Mouse (Mus musculus) layer of hippocampus, adult 9-11 months (tissue): ENCODE measurements around the gene Bard1.
A peak's percentile ranks its signal among the peaks of the same experiment; 100 is the strongest.

ENCODE experiments used
- DNase-seq: peaks from one replicate; pipeline ENCODE4 v3.0.0; 2022

The Bard1 gene

DNA sequence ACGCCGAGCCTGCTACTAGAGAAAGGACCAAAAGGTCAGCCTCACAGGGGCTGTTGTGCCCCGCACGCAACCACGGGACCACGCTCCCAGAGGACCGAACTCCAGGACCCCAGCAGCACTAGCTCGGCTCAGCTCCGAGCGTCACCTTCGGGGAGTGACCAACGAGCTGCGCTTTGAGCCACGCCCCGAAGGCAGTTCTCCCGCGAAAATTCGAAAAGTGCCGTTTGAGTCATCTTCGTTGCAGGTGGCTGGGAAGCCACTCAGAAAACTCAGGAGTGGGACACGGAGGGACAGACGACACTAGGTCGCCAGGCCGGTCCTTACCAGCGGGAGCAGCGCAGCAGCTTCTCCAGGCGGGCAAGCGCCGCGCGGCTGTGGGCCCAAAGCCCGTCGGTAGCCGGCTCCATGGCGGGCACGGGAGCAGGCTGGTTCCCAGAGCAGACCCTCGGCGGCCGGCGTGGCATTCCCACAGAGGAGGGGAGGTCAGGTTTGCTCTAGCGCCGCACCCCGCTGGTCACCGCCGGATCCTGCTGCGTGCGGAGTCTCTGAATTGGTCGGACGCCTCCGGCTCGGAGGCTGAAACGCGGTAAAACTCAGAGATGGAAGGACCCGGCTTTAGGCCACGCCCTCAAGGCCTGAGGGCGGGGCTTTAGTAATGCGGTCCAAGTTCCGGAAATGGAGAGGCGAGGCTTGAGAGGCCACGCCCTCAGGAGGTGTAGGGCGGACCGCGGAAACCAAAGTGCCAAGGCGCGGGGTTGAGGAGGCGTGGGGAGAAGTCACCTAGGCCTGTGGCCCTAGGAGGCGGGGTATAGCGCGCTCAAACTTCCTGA lies at the start of gene Bard1:
Gene Bard1 (minus strand): TSS at position 803 of the 830 bp plus-strand sequence.
- peak; percentile 85 for DNase-seq

DNA sequence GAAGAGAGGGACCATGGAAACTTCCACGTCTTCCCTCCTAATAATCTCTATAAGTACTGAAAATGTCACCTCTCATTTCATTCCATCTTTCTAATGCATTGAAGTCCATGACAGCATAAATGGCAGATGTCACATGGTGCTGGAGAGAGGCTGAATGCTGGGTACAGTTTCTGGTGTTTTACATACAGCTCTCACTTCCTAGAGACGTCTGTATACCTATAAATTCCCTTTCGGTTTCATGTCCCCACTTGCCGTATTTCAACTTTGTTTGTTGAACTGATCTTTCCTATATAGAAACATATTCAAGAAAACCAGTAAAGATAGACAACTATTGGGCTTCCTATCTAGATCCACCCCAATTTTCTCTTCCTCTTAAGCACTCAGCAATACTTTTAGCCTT lies 24.2 kb upstream of the Bard1 start:
- DNase-seq = no peak

DNA sequence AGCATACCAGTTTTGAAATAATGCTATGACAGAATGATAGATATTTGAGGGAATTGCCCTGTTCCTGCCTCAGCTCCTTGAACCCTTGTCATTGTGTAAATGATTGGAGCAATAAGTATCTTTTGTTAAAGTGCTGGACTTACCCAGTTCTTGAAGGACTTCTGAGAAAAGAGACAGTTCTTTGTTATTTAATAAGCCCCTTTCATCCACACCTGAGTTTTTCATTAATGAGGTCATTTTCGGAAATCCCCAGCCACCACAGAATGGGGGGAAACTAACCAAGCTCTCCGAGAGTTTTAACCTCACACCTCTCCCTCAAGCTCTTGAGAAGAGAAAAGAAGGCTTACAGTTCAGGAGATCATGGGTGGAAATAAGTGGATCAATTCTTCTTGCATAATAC lies 15.6 kb upstream of the Bard1 start:
- no peak for DNase-seq

DNA sequence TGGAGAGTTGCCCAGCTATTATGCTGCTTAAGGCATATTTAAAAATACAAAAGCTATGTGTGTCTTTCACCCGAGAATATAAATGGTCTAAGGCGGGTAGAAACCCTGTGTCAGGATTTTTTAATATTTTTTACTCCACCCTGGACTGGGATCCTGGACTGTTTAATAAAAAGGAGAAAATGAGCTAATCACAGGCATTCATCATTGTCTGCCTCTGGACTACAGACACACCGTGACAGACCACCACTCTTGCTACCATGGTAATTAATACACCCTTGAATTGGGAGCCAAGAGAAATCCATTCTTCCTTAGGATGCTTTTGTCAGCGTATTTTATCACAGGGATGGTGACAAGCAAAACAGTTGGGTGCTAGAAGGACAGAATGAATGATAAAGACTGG lies 14.3 kb upstream of the Bard1 start:
- no peak for DNase-seq

DNA sequence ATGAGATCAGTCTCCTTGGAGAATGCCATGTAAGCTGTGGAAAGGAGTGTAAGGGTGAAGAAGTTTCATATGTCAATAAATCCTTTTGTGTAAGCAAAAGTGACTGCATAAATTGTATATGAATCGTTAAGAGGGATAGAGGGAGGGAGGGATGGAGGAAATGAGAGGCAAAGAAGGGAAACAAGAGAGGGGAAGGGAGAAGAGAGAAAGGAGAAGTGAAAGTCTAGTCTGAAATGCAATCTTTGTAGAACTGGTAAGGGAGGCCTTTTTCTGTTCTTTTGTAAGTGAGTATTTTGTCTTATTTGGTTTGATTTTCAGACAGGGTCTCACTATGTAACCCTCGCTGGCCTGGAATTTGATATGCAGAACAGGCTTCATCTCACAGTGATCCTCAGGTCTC lies 12.8 kb upstream of the Bard1 start:
- DNase-seq = no peak

DNA sequence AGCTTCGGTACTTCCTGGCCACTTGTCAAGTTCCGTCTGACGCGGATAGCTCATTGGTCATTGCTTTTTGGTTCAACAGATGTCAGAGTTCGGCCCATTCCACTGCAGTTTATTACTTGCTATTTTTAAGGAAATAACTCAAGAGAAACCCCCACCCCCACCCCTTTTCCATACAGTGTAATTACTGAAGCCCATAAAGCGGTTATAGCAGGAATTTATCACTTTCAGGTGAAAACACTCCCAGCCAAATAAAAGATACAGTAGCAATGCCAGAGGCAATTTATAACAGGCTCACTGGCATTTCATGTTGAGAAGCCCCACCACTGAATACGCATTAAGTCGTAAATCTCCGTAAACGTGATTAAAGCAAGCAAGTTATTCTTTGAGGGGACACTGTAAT lies 6.9 kb upstream of the Bard1 start:
- no peak for DNase-seq

DNA sequence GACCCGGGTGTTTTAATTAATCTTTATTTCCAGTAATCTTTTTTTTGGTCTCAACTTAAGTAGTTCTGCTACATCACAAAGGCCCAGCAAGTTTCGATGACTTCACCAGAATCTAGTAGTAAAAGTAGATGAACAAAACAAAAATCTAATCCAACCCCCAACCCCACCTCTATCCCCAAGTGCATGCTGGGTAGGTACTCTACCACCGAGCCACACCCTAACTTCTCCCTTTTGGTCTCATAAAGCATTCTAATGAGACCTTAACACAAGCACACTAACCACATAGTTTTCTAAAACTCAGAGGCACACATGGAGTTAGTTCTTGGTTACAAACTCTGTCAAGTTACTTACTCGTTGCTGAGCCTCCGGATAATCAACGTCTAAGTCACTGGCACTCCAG lies 3.2 kb upstream of the Bard1 start:
- no peak for DNase-seq

DNA sequence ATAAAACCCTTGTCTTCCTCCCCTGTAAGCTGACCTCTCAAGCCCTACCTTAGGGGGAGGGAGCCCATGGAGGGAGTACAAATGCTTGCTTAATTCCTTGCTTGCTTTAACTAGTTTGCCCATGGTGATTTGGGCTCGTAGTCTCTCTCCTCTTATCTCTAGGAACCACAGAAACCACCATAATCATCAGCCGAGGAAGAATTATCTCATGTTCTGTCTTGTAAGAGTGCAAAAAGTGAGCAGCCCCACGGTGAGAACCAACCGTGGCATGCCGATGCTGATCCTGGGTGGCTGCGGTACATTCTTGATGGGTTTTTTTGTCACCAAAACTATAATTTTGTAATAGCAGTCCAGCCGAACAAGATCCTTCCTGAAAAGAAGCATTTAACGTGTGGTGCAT lies 2.8 kb upstream of the Bard1 start:
- no peak for DNase-seq

DNA sequence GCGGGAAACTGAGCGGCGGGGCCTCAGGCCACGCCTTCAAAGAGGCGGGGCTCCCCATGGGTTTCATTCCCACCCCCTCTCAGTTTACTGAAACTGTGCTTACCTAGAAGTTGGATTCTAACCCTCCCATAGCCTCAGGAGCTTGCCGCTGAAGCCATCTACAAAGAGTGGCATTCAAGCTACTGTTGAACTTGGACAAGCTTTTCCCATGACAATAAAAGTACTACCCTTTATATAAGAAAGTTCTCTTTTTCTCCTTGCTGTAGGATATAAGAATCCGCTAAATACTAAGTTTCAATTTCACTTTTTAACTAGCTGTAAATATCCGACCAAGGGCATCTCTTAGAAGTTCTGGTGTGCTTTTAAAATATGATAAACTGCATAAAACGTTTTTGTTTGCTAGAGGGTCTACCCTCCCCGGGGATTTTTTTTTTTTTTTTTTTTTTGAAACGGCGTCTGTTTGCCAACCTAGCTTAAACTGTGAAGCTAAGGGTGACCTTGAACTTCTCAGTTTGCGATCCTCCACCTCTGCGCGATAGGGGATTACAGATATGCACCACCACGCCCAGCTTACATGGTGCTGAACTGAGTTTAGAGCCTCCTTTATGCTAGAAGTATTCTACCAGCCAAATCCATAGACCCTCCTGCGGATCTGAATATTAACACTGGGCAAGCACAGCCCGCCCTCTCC lies 373 bp upstream of the Bard1 start:
- no peak for DNase-seq

DNA sequence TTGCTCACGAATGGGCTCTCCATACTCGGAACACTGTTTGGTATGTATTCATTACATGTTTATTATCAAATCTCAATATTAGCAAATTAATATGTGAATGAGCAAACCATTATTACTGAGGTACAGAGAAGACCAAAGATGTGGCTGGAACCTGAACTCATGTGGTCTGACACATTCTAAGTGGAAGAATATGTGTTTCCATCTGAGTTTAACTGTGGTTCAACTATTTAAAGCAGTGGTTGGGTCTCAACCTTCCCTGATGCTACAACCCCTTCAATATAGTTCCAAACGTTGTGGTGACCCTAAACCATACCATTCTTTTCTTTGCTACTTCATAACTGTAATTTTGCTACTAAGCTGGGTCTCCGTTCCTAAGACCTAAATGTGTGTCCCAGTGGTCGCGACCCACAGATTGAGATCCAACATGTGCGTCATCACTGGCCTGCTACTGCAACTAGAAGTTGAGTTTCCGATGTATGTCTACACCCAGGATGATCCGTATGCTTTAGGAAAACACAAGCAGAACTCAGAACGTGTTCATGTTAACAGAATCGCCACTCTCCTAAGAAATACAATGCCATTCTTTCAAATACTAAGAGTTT lies 1.5 kb downstream of the Bard1 start:
- DNase-seq = no peak

DNA sequence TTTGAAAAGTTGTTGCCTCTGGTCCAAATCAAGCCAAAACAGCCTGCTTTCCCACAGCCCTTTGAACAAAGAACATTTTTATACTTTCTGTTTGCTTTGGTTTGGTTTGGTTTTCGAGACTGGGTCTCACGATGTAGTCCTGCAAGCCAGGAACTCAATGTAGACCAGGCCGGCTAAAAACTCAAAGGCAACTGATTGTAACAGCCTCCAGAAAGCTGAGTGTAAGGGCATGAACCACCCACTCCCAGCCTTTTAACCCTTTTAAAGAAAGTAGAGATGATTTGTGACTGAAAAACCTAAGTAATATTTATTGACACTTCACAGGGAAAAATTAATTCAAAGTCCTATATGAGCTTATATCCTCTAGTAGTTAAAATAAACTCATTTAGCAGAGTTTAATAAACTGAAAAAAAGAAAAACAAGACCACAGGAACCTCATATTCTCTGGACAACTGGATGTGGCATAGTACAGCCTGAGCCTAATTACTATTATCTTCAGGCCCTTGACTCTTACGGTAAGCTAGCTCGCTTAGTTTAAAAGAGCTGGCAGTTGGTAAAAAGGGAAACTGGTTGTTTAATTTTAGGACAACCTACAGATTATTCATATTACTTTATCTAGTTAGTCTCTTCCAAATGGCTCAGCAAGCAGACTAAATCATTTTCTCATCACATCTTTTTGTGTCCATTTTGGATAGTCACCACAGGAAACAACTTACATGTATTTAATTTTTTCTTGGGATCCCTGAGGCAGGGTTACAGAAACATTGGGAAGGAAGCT lies 2.2 kb downstream of the Bard1 start:
- DNase-seq = no peak

DNA sequence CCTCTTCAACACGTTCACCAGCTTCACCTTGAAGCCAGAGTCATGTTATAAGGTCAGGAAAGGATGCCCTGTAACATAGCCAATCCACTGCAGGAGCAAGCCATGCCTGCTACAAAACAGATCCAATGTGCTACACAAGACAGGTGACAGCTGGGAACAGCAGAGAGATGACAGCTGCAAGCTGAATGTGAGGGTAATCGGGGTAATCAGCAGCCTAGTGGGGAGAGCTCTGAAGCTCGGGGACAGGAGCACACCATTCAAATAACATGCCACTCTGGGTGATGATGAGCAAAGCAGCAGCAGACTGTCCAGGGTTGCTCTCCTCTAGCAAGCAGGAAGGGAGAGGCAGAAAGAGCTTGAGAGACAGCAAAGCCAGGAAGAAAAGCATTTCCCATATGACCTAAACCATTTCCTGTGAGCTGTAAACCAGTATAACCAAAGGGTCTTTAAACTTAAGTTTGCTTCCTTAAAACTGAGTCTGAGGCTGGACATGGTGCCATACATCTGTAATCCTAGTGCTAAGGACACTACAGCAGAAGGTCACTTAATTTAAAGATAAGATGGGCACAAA lies 2.9 kb downstream of the Bard1 start:
- no peak for DNase-seq

DNA sequence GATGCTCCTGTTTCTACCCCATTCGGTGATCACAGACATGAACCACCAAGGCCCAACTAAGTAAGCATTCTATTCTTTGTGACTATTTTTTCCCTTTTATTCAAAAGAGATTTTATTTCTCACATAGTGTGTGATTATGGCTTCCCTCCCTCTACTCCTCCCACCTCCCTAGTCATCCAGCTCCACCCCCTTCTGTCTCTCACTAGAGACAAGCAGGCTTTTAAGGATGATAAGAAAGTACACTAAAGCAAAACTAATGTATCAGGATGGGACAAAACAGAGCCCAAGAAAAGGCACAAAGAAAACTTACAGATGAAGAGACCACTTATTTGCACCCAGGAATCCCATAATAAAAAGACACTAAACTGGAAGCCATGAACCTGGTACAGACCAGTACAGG lies 6.9 kb downstream of the Bard1 start:
- DNase-seq = no peak

DNA sequence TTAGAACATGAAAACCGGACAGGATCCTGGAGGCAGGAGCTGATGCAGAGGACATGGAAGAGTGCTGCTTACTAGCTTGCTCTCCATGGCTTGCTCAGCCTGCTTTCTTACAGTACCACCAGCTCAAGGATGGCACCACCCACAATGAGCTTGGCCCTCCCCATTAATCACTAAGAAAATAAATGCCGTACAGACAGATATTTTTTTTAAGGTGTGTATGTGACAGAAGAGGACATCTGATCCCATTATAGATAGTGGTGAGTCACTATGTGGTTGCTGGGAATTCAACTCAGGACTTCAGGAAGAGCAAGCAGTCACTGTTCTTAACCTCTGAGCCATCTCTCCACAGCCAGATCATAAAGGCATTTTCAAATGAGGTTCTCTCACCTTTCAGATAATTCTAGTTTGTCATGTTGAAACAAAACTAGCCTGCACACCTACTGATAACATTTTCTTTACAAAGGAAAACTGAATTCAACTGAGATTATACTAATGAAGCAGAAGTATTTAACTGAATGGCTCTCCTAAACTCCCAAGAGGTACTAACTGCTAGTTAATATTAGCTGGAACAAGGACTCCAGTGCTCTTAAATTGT lies 7.6 kb downstream of the Bard1 start:
- no peak for DNase-seq

DNA sequence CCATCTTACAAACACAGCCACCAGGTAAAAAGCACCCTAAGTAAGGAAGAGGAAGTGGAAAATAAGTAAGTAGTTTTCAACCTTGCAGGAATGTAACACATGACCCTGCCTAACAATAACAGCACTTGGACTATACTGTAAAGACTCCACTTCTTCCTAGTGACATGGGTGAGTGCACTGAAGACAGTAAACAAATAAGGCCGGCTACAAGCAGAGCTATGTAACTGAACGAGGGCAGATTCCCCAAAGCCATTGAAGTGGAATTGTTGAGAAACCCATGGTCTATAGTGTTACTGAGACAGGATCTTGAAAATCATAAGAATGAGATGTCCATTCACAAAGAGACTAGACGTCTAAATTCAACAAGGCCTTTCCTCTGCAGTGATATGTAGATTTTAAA lies 27.3 kb downstream of the Bard1 start:
- DNase-seq = no peak

DNA sequence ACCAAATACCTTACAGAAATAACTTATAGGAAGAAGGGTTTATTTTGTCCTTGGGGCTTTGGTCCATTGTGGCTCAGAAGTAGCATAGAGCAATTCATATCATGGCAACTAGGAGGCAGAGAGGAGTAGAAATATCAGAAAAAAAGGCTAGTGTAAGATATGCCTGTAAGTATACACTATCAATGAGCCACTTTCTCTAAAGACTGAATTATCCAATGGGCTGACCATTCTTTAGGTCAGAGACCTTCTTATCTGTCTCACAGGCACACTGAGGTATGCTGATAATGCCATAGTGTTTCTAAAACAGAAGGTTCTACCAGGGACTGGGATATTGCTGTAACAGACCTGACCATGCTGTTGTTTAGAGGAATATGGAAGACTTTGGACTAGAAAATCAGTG lies 32.2 kb downstream of the Bard1 start:
- DNase-seq = no peak

DNA sequence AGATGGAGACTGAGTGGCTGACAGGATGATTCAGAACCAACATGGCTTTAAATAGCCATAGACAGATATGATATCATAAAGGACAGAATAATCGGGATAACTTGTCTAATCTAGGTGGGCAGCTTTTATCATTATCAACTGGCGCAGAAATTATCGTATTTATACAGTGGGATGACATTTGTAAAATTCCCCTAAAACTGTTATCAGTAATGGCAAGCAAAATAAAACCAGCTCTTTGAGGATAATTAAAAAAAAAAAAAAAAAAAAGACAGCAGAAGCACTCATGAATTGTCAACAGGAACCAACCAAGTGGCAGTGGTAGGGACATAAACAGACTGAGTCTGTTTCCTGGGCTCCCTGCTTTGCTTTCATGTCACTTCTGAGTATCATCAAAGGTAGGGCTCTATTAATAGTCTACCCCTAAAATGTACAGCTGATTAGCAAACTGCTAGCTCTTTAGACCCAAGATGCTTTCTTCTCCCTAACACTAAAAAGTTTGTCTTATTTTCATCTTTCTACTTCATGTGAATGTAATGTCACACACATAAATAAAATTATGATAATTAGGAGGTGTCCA lies 34.1 kb downstream of the Bard1 start:
- no peak for DNase-seq

DNA sequence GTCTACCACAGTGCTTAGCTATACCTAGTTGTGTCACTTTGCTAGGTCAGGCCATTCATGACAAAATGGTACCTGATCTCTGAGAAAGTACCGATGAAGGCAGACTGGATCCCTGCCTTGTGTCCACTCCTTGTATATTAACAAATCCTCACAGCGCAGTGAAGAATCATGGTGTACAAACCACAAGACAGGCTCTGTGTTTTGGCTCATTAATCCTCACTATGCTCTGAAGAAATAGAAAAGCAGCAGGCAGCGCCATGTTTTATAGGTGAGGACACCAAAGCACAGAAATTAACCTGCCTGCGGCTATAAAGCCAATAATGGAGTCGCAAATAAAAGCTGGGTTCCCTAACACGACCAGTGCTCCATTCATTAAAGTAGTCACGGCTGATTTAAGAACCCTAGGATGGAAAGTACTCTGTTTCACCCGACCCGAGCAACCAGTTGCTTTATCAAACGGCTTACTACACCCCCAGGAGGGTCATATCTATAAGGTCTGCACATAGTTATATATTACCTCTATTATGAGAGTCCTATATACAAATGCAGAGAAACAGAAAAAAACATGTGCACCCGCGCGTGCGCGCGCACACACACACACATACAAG lies 39.0 kb downstream of the Bard1 start:
- DNase-seq = no peak

DNA sequence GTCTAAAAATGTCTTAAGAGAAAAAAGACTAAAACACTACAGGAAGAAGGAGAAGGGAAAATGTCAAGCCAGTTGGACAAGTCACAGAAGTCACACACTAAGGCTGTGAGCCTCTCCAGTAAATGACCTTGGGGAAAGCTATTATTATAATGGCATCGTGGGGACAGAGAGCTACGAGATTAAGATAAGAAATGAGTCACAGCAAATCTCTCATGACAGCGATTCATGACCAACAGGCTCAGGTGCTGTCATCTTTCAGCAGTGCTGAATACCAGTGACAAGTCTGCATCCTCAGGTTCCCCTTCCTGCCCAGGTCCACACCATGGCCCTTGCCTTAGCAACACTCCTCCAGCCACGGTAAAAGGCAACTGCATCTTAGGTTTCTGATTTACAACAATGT lies 46.8 kb downstream of the Bard1 start:
- DNase-seq = no peak

DNA sequence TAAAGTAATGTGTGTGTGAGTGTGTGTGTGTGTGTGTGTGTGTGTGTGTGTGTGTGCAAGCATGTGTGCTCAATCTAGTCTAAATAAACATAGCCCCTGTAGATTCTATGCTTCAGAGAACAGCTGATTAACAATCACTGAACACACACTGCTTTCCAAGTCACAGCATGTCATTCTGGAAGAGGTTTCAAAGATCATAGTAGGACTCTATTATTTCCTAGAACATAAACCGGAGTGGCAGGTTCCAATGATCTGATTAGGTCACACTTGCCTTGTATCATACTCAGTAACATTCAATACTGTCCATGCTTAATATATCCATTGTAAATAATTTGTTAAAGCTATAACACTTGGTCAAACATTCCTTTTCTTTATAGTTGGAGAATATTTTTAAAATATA lies 47.5 kb downstream of the Bard1 start:
- DNase-seq = no peak

DNA sequence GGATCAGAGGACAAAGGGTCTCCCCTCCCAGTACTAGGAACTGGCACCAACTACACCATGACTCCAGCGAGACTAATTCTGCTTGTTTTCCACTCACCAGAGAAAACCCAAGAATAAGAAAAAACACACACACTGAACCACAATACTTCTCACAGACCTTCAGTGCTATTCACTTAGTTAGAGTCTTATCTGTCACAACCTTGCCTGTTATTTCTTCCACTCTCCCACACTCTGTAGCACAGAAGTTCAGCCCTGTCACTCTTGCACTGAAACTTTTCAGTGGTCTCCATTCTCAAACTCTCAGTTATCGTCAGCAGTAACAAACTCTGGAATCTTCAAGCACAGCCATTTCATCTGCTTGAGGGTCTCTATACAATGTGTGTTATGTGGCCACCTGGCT lies 50.2 kb downstream of the Bard1 start:
- DNase-seq = no peak

DNA sequence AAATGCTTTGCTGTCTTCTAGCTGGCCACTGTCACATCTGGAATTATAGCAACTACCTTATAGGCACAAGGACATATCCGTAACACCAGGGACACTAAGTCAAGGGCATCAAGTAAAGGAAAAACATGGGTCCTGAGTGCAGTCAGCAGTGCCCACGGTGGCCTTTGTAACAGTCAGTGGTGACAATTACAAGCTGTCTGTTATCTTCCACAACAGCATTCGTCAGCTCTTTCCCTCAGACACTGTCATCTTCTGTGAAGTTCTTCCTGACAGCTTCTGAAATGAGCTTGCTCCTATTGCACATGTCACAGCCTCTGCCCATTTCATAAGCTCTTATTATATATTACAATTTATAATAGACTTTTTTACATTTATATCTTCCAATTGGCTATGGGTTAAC lies 50.7 kb downstream of the Bard1 start:
- DNase-seq = no peak
